Mouse (Mus musculus) ovary, postnatal 36 days (tissue): ENCODE measurements around the gene Rerg.

Source experiments
- DNase-seq: peaks from one replicate; pipeline ENCODE4 v3.0.0; 2022; ENCODE audit warnings: low spot score, mixed read lengths

The Rerg gene

GRCm38 (mm10) chr6:137131349-137131748 lies 38.9 kb downstream of the Rerg start:
- no peak for DNase-seq

- DNase-seq: no peak
Measured at GRCm38 (mm10) chr6:137126861-137127260, 43.4 kb downstream of the Rerg start.

- DNase-seq: no peak
Measured at GRCm38 (mm10) chr6:137126224-137126623, 44.1 kb downstream of the Rerg start.

GRCm38 (mm10) chr6:137125433-137125832 lies 44.9 kb downstream of the Rerg start:
- DNase-seq: no peak

GRCm38 (mm10) chr6:137125006-137125405 lies 45.3 kb downstream of the Rerg start:
- no peak for DNase-seq

GRCm38 (mm10) chr6:137116849-137117473 lies 53.3 kb downstream of the Rerg start:
- no peak for DNase-seq

GRCm38 (mm10) chr6:137114859-137115258 lies 55.4 kb downstream of the Rerg start:
- no peak for DNase-seq

- no peak for DNase-seq
Measured at GRCm38 (mm10) chr6:137111266-137111813, 59.0 kb downstream of the Rerg start.

GRCm38 (mm10) chr6:137110778-137111174 lies 59.5 kb downstream of the Rerg start:
- peak; percentile 25 for DNase-seq

GRCm38 (mm10) chr6:137109811-137110777 lies 60.2 kb downstream of the Rerg start:
- DNase-seq: no peak

GRCm38 (mm10) chr6:137105285-137105684 lies 65.0 kb downstream of the Rerg start:
- no peak for DNase-seq

GRCm38 (mm10) chr6:137102662-137103179 lies 67.6 kb downstream of the Rerg start:
- no peak for DNase-seq

- DNase-seq: no peak
Measured at GRCm38 (mm10) chr6:137101886-137102661, 68.2 kb downstream of the Rerg start.

GRCm38 (mm10) chr6:137100259-137100658 lies 70.0 kb downstream of the Rerg start:
- no peak for DNase-seq

- DNase-seq: peak; percentile 32
Measured at GRCm38 (mm10) chr6:137098232-137099191, 71.8 kb downstream of the Rerg start.

- DNase-seq: no peak
Measured at GRCm38 (mm10) chr6:137094475-137094874, 75.8 kb downstream of the Rerg start.

- DNase-seq: no peak
Measured at GRCm38 (mm10) chr6:137088469-137088868, 81.8 kb downstream of the Rerg start.

GRCm38 (mm10) chr6:137087956-137088355 lies 82.3 kb downstream of the Rerg start:
- no peak for DNase-seq

GRCm38 (mm10) chr6:137087470-137087869 lies 82.8 kb downstream of the Rerg start:
- DNase-seq: no peak

GRCm38 (mm10) chr6:137079701-137080100 lies 90.6 kb downstream of the Rerg start:
- no peak for DNase-seq

GRCm38 (mm10) chr6:137076731-137077130 lies 93.6 kb downstream of the Rerg start:
- DNase-seq: no peak
